Mouse (Mus musculus) brain, embryonic 14.5 days (tissue): ENCODE data around the gene Clic3.

Experiments used
- CTCF ChIP-seq: fragments of 200-500 bp; IDR thresholded peaks from 2 replicates; pipeline ENCODE4 v1.5.1; 2012; ENCODE audit warnings: inconsistent platforms, mild to moderate bottlenecking, moderate library complexity, borderline replicate concordance; ENCODE audit not compliant: insufficient read depth, insufficient read length; ENCODE audit errors: extremely low read depth
- POLR2A ChIP-seq: fragments of 200-500 bp; IDR thresholded peaks from 2 replicates; pipeline ENCODE4 v1.6.1; 2012; ENCODE audit warnings: mild to moderate bottlenecking, inconsistent platforms, borderline replicate concordance; ENCODE audit not compliant: poor library complexity, insufficient read depth, insufficient read length, severe bottlenecking; ENCODE audit errors: extremely low read depth

DNA sequence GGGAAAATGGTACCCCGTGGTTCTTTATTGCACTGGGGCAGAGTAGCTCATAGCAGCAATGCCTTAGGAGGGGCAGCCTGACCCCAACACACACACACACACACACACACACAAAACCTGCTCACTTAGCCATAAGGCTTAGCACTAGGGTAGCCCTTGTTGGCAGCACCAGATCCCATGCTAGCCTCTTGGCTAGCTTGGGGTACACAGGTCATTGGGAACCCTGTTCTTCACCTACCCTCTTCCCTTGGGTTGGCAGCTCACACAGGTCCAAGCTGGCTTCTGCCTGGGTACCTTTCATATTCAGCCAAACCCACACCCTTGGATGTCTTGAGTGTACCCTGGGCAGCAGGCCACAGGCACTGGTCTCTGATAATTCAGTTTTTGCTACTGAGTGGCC is 48.4 kb downstream of the Clic3 start:
- TF ChIP-seq CTCF (no peak), POLR2A (no peak)
